Mouse (Mus musculus) brain, embryonic 18.5 days (tissue): ENCODE results near the gene Prr15l.

Experiments used
- DNase-seq: peaks from one replicate; pipeline ENCODE4 v3.0.0-alpha.2; 2012; ENCODE audit warnings: low read depth, low spot score

Gene Prr15l

GRCm38 (mm10) chr11:96976911-96977591, 49.1 kb downstream of the Prr15l start:
- DNase-seq, result peak; percentile 76

GRCm38 (mm10) chr11:96977606-96978400, 49.9 kb downstream of the Prr15l start:
- DNase-seq, result peak; percentile 100

- no peak for DNase-seq
Observed at GRCm38 (mm10) chr11:96978401-96979246, 50.7 kb downstream of the Prr15l start.

- no peak for DNase-seq
Observed at GRCm38 (mm10) chr11:96979329-96979728, 51.4 kb downstream of the Prr15l start.

GRCm38 (mm10) chr11:96980021-96980420, 52.1 kb downstream of the Prr15l start:
- DNase-seq, result no peak

GRCm38 (mm10) chr11:96981461-96981860, 53.6 kb downstream of the Prr15l start:
- DNase-seq, result no peak

GRCm38 (mm10) chr11:96982355-96982754, 54.5 kb downstream of the Prr15l start:
- no peak for DNase-seq

- no peak for DNase-seq
Observed at GRCm38 (mm10) chr11:96982859-96983258, 55.0 kb downstream of the Prr15l start, which contains the start of gene Sp2. TSS of gene Sp2 (minus strand) at chr11:96982959.

GRCm38 (mm10) chr11:96984903-96985302, 57.0 kb downstream of the Prr15l start:
- no peak for DNase-seq

GRCm38 (mm10) chr11:96986463-96986862, 58.6 kb downstream of the Prr15l start:
- no peak for DNase-seq
